Mouse (Mus musculus) intestine, embryonic 15.5 days (tissue): ENCODE data around the gene Tlr13. TPM values are rescaled to one million over a fixed set of nuclear protein-coding genes. Genes with fewer than 3 reads are reported as not detected.

Source experiments
- ATAC-seq: fragments of 200-750 bp; cut with Nextera tagmentation; 2 replicates; pipeline ENCODE4 v1.8.0; 2017; ENCODE audit warnings: moderate TSS enrichment, moderate library complexity
- H3K27ac ChIP-seq: fragments of 300-500 bp; sonication (generic); 2 replicates; pipeline ENCODE4 v1.5.1; 2015; ENCODE audit warnings: mild to moderate bottlenecking, inconsistent platforms
- H3K27me3 ChIP-seq: fragments of 300-500 bp; sonication (generic); replicated peaks from 2 replicates; pipeline ENCODE4 v1.6.1; 2015; ENCODE audit warnings: inconsistent platforms
- H3K36me3 ChIP-seq: fragments of 300-500 bp; sonication (generic); 2 replicates; pipeline ENCODE4 v1.6.1; 2015; ENCODE audit warnings: inconsistent platforms
- H3K4me1 ChIP-seq: fragments of 300-500 bp; sonication (generic); replicated peaks from 2 replicates; pipeline ENCODE4 v1.6.1; 2015; ENCODE audit warnings: inconsistent platforms
- H3K4me2 ChIP-seq: fragments of 300-500 bp; sonication (generic); replicated peaks from 2 replicates; pipeline ENCODE4 v1.6.1; 2015; ENCODE audit warnings: mild to moderate bottlenecking, inconsistent platforms
- H3K4me3 ChIP-seq: fragments of 300-500 bp; sonication (generic); replicated peaks from 2 replicates; pipeline ENCODE4 v1.5.1; 2015; ENCODE audit warnings: inconsistent platforms
- H3K9ac ChIP-seq: fragments of 300-500 bp; sonication (generic); 2 replicates; pipeline ENCODE4 v1.6.1; 2015; ENCODE audit warnings: inconsistent platforms
- H3K9me3 ChIP-seq: fragments of 300-500 bp; sonication (generic); 2 replicates; pipeline ENCODE4 v1.6.1; 2016; ENCODE audit warnings: inconsistent platforms
- WGBS: fragments of 180-500 bp; shearing (Covaris S2); methylation state at CpG from one replicate; pipeline ENCODE4 v1.1.7; 2015; 5-methylcytosine and 5-hydroxymethylcytosine counted together
- polyA plus RNA-seq: library from polyadenylated mRNA; unstranded; fragments of >200 nt; fragmentation: Nextera tagmentation; extraction: Ambion mirVana; gene quantifications from 2 replicates; pipeline ENCODE4 v1.2.1, GENCODE M21; 2015

Tlr13 gene
- polyA plus RNA-seq: 0.65 and 0.69 TPM in 2 replicates

DNA sequence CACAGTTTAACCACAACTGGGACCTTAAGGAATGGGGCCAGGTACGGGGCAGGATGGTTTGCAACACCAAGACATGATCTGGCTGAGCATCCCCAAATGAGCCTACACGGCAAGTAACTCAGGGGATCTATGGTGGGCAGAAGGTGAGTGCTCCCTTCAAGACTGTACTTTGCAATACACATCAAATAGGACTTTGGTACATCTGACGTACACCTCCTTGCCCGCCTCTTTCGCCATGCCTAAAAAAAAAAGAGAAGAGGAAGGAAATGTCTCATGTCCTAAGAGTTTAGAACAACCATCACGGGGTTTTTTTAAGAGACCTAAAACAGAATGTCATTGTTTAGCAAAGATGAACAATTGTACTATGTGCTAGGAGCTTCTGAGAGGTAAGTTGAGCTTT lies at the start of gene Tlr13:
Gene Tlr13, plus strand, starts transcription at position 269 of the 400 bp plus-strand sequence.
- no peak within 1 kb of the TSS for H3K27ac ChIP-seq
- ATAC-seq: no peak
- H3K9me3 ChIP-seq: no peaks in the 10 kb centered on the region
- no peak within 1 kb of the TSS for H3K4me3 ChIP-seq
- no peak within 1 kb of the TSS for H3K4me2 ChIP-seq
- no peaks in the 10 kb centered on the region for H3K27me3 ChIP-seq
- WGBS: 82% methylated on average over 6 of the region's 6 CpGs
- no peaks in the 10 kb centered on the region for H3K4me1 ChIP-seq
- H3K9ac ChIP-seq: no peak within 1 kb of the TSS
- H3K36me3 ChIP-seq: no peaks in the 10 kb centered on the region

DNA sequence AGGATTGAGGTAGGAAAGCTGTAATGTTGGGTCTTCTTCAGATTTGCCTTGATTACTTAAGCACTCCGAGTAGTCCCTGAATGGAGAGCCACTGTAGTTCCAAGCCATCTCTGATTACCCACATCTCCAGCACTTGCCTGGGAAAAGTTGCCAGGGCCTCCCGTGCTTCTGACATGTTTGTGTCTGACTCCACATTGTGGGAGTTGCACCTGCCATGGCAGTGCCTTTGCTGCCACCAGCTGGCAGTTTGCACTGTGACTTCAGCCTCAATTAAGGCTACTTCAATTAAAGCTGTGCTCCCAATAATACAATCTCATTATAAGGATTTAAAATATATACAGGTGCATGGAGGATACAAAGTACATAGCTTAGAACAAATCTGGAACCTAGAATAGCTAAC lies 37.5 kb upstream of the Tlr13 start:
- Histone ChIP-seq H3K27me3 (no peaks in the 10 kb centered on the region), H3K4me3 (no peak overlapping the region), H3K9me3 (no peaks in the 10 kb centered on the region), H3K9ac (no peak overlapping the region), H3K4me1 (no peaks in the 10 kb centered on the region), H3K4me2 (no peak overlapping the region), H3K27ac (no peak overlapping the region), H3K36me3 (no peaks in the 10 kb centered on the region)
- 0 out of 2 replicates have a peak, but pooled peaks have one; percentile 36 for ATAC-seq
- 62% methylated on average over 2 of the region's 2 CpGs for WGBS

DNA sequence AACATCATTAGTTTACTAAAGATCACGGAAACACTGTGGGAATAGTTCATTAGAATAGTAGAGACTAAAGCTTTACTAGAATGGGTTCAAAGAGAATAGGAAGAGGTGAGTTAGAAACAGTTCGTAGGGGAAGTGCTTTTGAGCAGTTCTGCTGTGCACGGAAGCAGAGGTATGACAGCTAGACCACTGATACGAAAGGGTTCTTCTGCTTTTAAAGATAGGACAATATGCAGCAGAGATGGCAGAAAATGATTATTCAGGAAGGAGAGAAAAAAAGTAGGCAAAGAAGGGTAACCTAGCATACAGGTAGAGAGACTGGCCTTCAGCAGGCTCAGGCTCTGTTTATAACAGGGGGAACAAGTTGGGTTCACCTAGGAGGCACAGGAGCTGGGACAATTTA lies 29.1 kb upstream of the Tlr13 start:
- no peak for ATAC-seq
- H3K4me3 ChIP-seq: no peak overlapping the region
- H3K4me2 ChIP-seq: no peak overlapping the region
- WGBS: 86% methylated on average over 4 of the region's 4 CpGs
- H3K4me1 ChIP-seq: no peaks in the 10 kb centered on the region
- H3K27me3 ChIP-seq: no peaks in the 10 kb centered on the region
- H3K9ac ChIP-seq: no peak overlapping the region
- H3K9me3 ChIP-seq: no peaks in the 10 kb centered on the region
- H3K36me3 ChIP-seq: no peaks in the 10 kb centered on the region
- no peak overlapping the region for H3K27ac ChIP-seq

DNA sequence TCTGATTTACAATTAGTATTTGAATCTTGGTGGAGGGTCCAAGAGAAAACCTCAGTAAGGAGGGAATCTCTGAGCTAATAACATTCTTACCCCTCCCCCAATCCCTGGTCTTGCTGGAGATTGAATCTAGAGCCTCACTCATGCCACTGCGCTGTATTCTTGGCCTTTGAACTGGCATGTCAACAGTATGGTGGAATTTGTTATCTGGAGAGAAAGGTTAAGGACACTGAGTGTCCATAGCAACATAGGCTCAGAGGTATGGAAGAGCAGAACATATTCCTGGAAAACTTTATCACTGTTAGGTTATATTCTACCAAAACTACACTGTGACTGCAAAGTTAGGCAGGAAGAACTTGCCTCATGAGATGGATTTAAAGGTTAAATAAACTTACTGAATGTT lies 28.3 kb upstream of the Tlr13 start:
- Histone ChIP-seq H3K9ac (no peak overlapping the region), H3K27ac (no peak overlapping the region), H3K4me1 (no peaks in the 10 kb centered on the region), H3K27me3 (no peaks in the 10 kb centered on the region), H3K4me3 (no peak overlapping the region), H3K36me3 (no peaks in the 10 kb centered on the region), H3K9me3 (no peaks in the 10 kb centered on the region), H3K4me2 (no peak overlapping the region)
- WGBS: 80% methylated on average over 1 of the region's 1 CpGs
- no peak for ATAC-seq

DNA sequence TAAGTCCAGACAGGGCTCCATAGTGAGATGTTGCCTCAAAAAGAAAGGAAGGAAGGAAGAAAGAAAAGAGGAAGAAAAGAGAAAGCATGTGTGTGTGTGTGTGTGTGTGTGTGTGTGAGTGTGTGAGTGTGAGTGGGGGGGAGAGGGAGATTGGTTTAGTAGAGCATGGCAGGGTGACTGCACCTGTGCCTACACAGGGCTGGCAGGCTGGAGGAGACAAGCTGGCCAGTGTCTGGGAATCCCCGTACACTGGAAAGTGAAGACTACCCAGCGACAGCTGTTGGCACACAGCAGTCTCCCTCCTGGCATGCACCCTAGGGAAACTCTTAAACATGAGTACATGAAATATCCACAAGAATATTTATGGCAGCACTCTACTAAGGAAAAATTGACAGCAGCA lies 20.2 kb upstream of the Tlr13 start:
- no peak overlapping the region for H3K4me3 ChIP-seq
- H3K9ac ChIP-seq: no peak overlapping the region
- no peaks in the 10 kb centered on the region for H3K4me1 ChIP-seq
- no peaks in the 10 kb centered on the region for H3K27me3 ChIP-seq
- no peak overlapping the region for H3K4me2 ChIP-seq
- no peak for ATAC-seq
- H3K9me3 ChIP-seq: no peaks in the 10 kb centered on the region
- H3K36me3 ChIP-seq: no peaks in the 10 kb centered on the region
- WGBS: 90% methylated on average over 2 of the region's 2 CpGs
- no peak overlapping the region for H3K27ac ChIP-seq

DNA sequence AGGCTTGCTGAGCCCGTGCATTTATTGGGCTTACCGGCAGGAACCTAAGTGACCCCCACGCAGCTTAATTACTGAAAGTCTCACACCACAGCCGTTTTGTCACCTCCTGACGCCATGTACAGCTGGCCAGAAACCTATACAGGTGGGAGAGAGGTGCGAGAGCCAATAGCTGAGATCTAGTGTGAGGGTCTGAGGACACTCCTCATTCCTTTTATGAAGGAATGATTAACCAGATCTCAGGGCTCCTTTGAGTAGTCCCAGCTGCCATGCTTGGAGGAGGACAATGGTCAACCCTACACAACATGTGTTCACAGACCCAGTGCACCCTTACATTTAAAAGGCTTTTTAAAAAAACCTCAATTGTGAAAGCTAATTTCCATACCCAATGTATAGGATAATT lies 14.7 kb upstream of the Tlr13 start:
- Histone ChIP-seq H3K4me2 (no peak overlapping the region), H3K27ac (no peak overlapping the region), H3K4me1 (no peaks in the 10 kb centered on the region), H3K4me3 (no peak overlapping the region), H3K27me3 (no peaks in the 10 kb centered on the region), H3K9me3 (no peaks in the 10 kb centered on the region), H3K36me3 (no peaks in the 10 kb centered on the region), H3K9ac (no peak overlapping the region)
- no peak for ATAC-seq
- WGBS: 67% methylated on average over 6 of the region's 6 CpGs

GRCm38 (mm10) chrX:106129877-106130276 lies 13.1 kb upstream of the Tlr13 start:
- H3K9ac ChIP-seq: no peak overlapping the region
- no peaks in the 10 kb centered on the region for H3K36me3 ChIP-seq
- no peak overlapping the region for H3K4me3 ChIP-seq
- H3K9me3 ChIP-seq: no peaks in the 10 kb centered on the region
- no peak for ATAC-seq
- H3K27ac ChIP-seq: no peak overlapping the region
- H3K4me2 ChIP-seq: no peak overlapping the region
- 90% methylated on average over 4 of the region's 4 CpGs for WGBS
- no peaks in the 10 kb centered on the region for H3K4me1 ChIP-seq
- no peaks in the 10 kb centered on the region for H3K27me3 ChIP-seq

DNA sequence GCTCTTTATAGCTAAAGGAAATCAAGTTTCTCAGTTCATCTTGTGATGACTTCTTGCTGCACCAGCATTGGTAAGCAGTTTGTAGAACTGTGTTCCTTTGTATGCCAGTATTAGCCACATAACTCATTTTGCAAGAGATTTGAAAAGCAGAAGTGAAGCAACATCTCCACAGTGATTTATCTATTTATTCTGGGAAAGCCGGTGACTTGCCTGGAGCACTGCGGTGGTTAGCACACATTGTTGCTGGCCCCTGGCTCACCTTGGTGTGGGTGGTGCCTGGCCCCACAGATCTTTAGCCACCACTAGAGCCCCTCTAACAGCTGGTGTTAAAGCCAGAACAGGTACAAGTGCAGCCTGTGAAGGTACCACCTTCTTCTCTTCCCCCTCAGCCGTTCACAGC lies 8.1 kb upstream of the Tlr13 start:
- Histone ChIP-seq H3K27ac (no peak overlapping the region), H3K4me1 (no peaks in the 10 kb centered on the region)
- WGBS: 59% methylated on average over 3 of the region's 3 CpGs

GRCm38 (mm10) chrX:106135484-106135883 lies 7.5 kb upstream of the Tlr13 start:
- Histone ChIP-seq H3K4me2 (no peak overlapping the region), H3K4me3 (no peak overlapping the region), H3K27me3 (0 out of 2 replicates have a peak, but pooled peaks cover 2% of the 10 kb centered on the region), H3K9ac (no peak overlapping the region), H3K36me3 (no peaks in the 10 kb centered on the region), H3K9me3 (no peaks in the 10 kb centered on the region), H3K27ac (no peak overlapping the region), H3K4me1 (no peaks in the 10 kb centered on the region)
- no peak for ATAC-seq
- 86% methylated on average over 4 of the region's 4 CpGs for WGBS

More for the DNA sequence above, 8.1 kb upstream of the Tlr13 start:
- Histone ChIP-seq H3K9me3 (no peaks in the 10 kb centered on the region), H3K9ac (no peak overlapping the region), H3K36me3 (no peaks in the 10 kb centered on the region), H3K4me3 (no peak overlapping the region), H3K4me2 (no peak overlapping the region), H3K27me3 (0 out of 2 replicates have a peak, but pooled peaks cover 2% of the 10 kb centered on the region)
- ATAC-seq: no peak

- H3K9ac ChIP-seq: no peak overlapping the region
- ATAC-seq: peak; percentile 34
- WGBS: 58% methylated on average over 12 of the region's 12 CpGs
- H3K36me3 ChIP-seq: no peaks in the 10 kb centered on the region
- no peak overlapping the region for H3K27ac ChIP-seq
- no peaks in the 10 kb centered on the region for H3K4me1 ChIP-seq
- H3K4me3 ChIP-seq: no peak overlapping the region
- H3K4me2 ChIP-seq: no peak overlapping the region
- H3K27me3 ChIP-seq: 0 out of 2 replicates have a peak, but pooled peaks cover 2% of the 10 kb centered on the region
- H3K9me3 ChIP-seq: no peaks in the 10 kb centered on the region
These were observed 7.0 kb upstream of the Tlr13 start for GRCm38 (mm10) chrX:106135916-106136575.

DNA sequence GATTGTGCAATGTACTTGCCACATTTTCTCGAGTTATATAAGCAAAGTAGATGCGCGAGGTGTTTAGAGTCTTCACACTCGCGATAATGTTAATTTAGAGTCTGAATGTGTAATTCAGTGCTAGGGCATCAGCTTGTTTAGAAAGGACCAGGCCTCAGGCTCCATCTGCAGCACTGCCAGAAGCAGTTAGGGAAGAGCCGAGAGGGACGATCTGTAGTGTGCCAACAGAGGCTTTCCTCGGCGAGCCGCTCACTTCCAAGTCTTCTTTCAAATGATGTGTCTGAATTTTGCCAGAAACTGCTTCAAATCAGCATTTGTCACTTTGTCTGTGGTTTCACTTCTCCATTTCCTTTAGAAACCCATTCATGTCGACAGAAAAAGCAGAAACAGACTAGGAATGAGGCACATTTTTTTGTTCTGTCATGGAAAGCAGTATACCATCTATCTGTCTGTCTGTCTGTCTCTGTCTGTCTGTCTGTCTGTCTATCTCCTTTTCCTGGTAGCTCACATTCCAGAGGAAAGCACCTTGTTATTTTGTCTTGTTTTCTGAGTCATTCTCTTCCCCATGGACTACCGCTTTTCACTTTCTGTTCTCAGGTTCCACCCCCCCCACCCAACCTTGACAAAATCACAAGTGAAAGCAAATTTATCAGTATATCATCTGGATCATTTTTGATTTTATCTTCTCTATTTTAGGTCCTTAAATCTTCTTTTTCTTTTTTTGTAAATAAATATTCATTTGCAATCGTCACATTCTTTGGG lies 3.5 kb upstream of the Tlr13 start:
- H3K27me3 ChIP-seq: 0 out of 2 replicates have a peak, but pooled peaks cover 2% of the 10 kb centered on the region
- H3K9ac ChIP-seq: no peak overlapping the region
- no peak overlapping the region for H3K4me3 ChIP-seq
- no peak overlapping the region for H3K27ac ChIP-seq
- H3K4me2 ChIP-seq: no peak overlapping the region
- WGBS: 77% methylated on average over 13 of the region's 13 CpGs
- ATAC-seq: no peak
- H3K4me1 ChIP-seq: no peaks in the 10 kb centered on the region
- no peaks in the 10 kb centered on the region for H3K9me3 ChIP-seq
- no peaks in the 10 kb centered on the region for H3K36me3 ChIP-seq

GRCm38 (mm10) chrX:106148185-106148584 lies 5.2 kb downstream of the Tlr13 start:
- no peaks in the 10 kb centered on the region for H3K4me1 ChIP-seq
- H3K27me3 ChIP-seq: no peaks in the 10 kb centered on the region
- no peak for ATAC-seq
- WGBS: 92% methylated on average over 1 of the region's 1 CpGs
- no peak overlapping the region for H3K9ac ChIP-seq
- H3K4me2 ChIP-seq: no peak overlapping the region
- H3K27ac ChIP-seq: no peak overlapping the region
- H3K36me3 ChIP-seq: no peaks in the 10 kb centered on the region
- no peak overlapping the region for H3K4me3 ChIP-seq
- no peaks in the 10 kb centered on the region for H3K9me3 ChIP-seq

DNA sequence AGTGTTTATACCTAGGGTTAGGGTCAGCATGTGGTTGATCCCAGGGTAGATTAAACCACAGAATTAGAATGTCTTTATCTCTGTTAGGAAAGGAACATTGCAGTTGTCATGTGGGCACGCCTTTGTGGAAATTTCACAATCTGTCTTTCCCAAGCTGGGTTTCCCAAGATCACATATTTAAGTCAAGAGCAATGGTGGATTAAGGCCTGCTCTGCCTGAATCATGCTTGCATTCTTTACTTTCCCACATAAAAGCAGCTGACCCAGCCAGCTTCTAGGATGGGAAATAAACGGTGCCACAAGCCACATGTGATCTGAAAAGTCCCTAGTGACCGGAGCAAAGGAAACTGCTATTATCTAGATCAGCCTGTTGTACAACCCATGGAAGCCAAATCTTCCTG lies 6.5 kb downstream of the Tlr13 start:
- ATAC-seq: no peak
- no peaks in the 10 kb centered on the region for H3K36me3 ChIP-seq
- H3K9ac ChIP-seq: no peak overlapping the region
- no peak overlapping the region for H3K4me3 ChIP-seq
- no peak overlapping the region for H3K27ac ChIP-seq
- H3K27me3 ChIP-seq: no peaks in the 10 kb centered on the region
- H3K4me1 ChIP-seq: no peaks in the 10 kb centered on the region
- no peaks in the 10 kb centered on the region for H3K9me3 ChIP-seq
- 75% methylated on average over 3 of the region's 3 CpGs for WGBS
- no peak overlapping the region for H3K4me2 ChIP-seq
